Mouse (Mus musculus) spleen, adult 2 months (tissue): ENCODE data around the gene 1700025B11Rik. TPM values are rescaled to one million over a fixed set of nuclear protein-coding genes. Genes with fewer than 3 reads are reported as not detected.
"Not testable (repeated sequence)": the region's sequence is repeated elsewhere in the genome, so short reads cannot be mapped to it uniquely, and the experiment has no call there.

Experiments used
- DNase-seq, 2 experiments: peaks; one replicate each; pipeline versions ENCODE4 v3.0.0 to v3.0.0-alpha.2; 2012 to 2021; ENCODE audit warnings: low spot score in 2 of 2, low read depth in 1 of 2
- H3K27ac ChIP-seq: fragments of 200-500 bp; 2 replicates; pipeline ENCODE4 v1.5.1; 2012; ENCODE audit warnings: low read length, inconsistent platforms; ENCODE audit not compliant: insufficient read depth
- H3K27me3 ChIP-seq: fragments of 200-500 bp; 2 replicates; pipeline ENCODE4 v1.6.1; 2012; ENCODE audit warnings: mild to moderate bottlenecking, moderate library complexity, low read length, inconsistent platforms; ENCODE audit not compliant: control insufficient read depth, insufficient read depth
- H3K36me3 ChIP-seq: fragments of 200-500 bp; 2 replicates; pipeline ENCODE4 v1.6.1; 2012; ENCODE audit warnings: mild to moderate bottlenecking, low read length, inconsistent platforms; ENCODE audit not compliant: control insufficient read depth, insufficient read depth
- H3K4me1 ChIP-seq: fragments of 200-500 bp; 2 replicates; pipeline ENCODE4 v1.6.1; 2011; ENCODE audit warnings: inconsistent platforms; ENCODE audit not compliant: control insufficient read depth, insufficient read depth, insufficient read length
- H3K4me3 ChIP-seq: fragments of 200-500 bp; 2 replicates; pipeline ENCODE4 v1.5.1; 2011; ENCODE audit warnings: mild to moderate bottlenecking, inconsistent platforms; ENCODE audit not compliant: insufficient read depth, insufficient read length; ENCODE audit errors: extremely low read depth
- CTCF ChIP-seq: fragments of 200-500 bp; IDR thresholded peaks from 2 replicates; pipeline ENCODE4 v1.5.1; 2011; ENCODE audit warnings: mild to moderate bottlenecking, inconsistent platforms; ENCODE audit not compliant: insufficient read depth, insufficient read length, insufficient replicate concordance; ENCODE audit errors: extremely low read depth
- POLR2A ChIP-seq: fragments of 200-500 bp; IDR thresholded peaks from 2 replicates; pipeline ENCODE4 v1.6.1; 2011; ENCODE audit warnings: low read depth, low read length, inconsistent platforms
- WGBS: fragments of 180-500 bp; shearing (Covaris S2); methylation state at CpG from one replicate; pipeline ENCODE4 v1.1.7; 2018; 5-methylcytosine and 5-hydroxymethylcytosine counted together
- polyA plus RNA-seq: library from polyadenylated mRNA; depleted of rRNA; stranded (reverse); fragments of >200 nt; gene quantifications from 2 replicates; pipeline ENCODE4 v1.2.3, GENCODE M21; 2012; rRNA removed

The 1700025B11Rik gene
- polyA plus RNA-seq, 1 experiment, result not detected

GRCm38 (mm10) chr15:77533216-77533615 lies 28.5 kb downstream of the 1700025B11Rik start, which contains the start of gene Apol7c:
Gene Apol7c (minus strand): TSS chr15:77533316.
- no peak within 1 kb of the TSS for H3K27ac ChIP-seq
- no peak for DNase-seq
- no peaks in the 10 kb centered on the region for H3K4me1 ChIP-seq
- no peak within 1 kb of the TSS for H3K4me3 ChIP-seq
- TF ChIP-seq POLR2A (no peak), CTCF (no peak)
- no peaks in the 10 kb centered on the region for H3K36me3 ChIP-seq
- H3K27me3 ChIP-seq, result no peaks in the 10 kb centered on the region

GRCm38 (mm10) chr15:77523186-77523843 lies 38.4 kb downstream of the 1700025B11Rik start:
- H3K27ac ChIP-seq, H3K27me3 ChIP-seq, H3K4me3 ChIP-seq, H3K4me1 ChIP-seq, H3K36me3 ChIP-seq: not testable (repeated sequence)
- peak in 1 of 2 experiments; percentile 11 for DNase-seq
- TF ChIP-seq CTCF, result peak; percentile 5; the same call in 1 of the 2 replicates
- 17% methylated on average over 6 of the region's 6 CpGs for WGBS

GRCm38 (mm10) chr15:77520596-77520995 lies 41.1 kb downstream of the 1700025B11Rik start:
- H3K27ac ChIP-seq, H3K36me3 ChIP-seq, H3K4me1 ChIP-seq, DNase-seq, H3K27me3 ChIP-seq, H3K4me3 ChIP-seq: not testable (repeated sequence)
- WGBS, result 70% methylated on average over 4 of the region's 4 CpGs

Other genes with a start within 250 kb of the 1700025B11Rik start
- 0.12 and 0.18 TPM in 2 replicates for gene Apol7a, start 162.8 kb downstream of the 1700025B11Rik start, polyA plus RNA-seq
- gene Apol9a, start 150.8 kb downstream of the 1700025B11Rik start, polyA plus RNA-seq, result 0.50 and 0.67 TPM in 2 replicates
- gene Apol7b, start 114.4 kb downstream of the 1700025B11Rik start, polyA plus RNA-seq, result 0.11 and 0.19 TPM in 2 replicates
- gene Apol10a, start 84.8 kb downstream of the 1700025B11Rik start, polyA plus RNA-seq, result 0.04 and 0.13 TPM in 2 replicates
- gene Apol11a, start 53.6 kb downstream of the 1700025B11Rik start, polyA plus RNA-seq, result 0.09 and 0.48 TPM in 2 replicates
- 27.9 and 29.8 TPM in 2 replicates for gene Apol7c, start 28.6 kb downstream of the 1700025B11Rik start, polyA plus RNA-seq
- 0.46 and 0.53 TPM in 2 replicates for gene Apol10b, start 34.2 kb upstream of the 1700025B11Rik start, polyA plus RNA-seq
- 0.22 TPM in 1 of 2 replicates, not detected in the other for gene Gm36245, start 37.4 kb upstream of the 1700025B11Rik start, polyA plus RNA-seq
- 4.4 and 16.3 TPM in 2 replicates for gene Apol11b, start 81.4 kb upstream of the 1700025B11Rik start, polyA plus RNA-seq
- 9.8 and 10.6 TPM in 2 replicates for gene Apol7e, start 137.0 kb upstream of the 1700025B11Rik start, polyA plus RNA-seq
- 1.4 and 2.7 TPM in 2 replicates for gene Apol9b, start 167.1 kb upstream of the 1700025B11Rik start, polyA plus RNA-seq
- 4.3 and 5.9 TPM in 2 replicates for gene Apol8, start 195.1 kb upstream of the 1700025B11Rik start, polyA plus RNA-seq